Mouse (Mus musculus) heart, adult 2 months (tissue): Measurements from ENCODE around the gene Tmem9b. TPM values are rescaled to one million over a fixed set of nuclear protein-coding genes. Genes with fewer than 3 reads are reported as not detected.

Experiments
- DNase-seq, 2 experiments: peaks; one replicate each; pipeline ENCODE4 v3.0.0; 2021
- H3K27ac ChIP-seq: fragments of 200-600 bp; 2 replicates; pipeline ENCODE4 v1.8.1; 2022
- H3K27me3 ChIP-seq: fragments of 200-500 bp; 2 replicates; pipeline ENCODE4 v1.6.1; 2012; ENCODE audit warnings: mild to moderate bottlenecking, low read length, inconsistent platforms, mixed read lengths; ENCODE audit not compliant: control insufficient read depth, insufficient read depth
- H3K36me3 ChIP-seq: fragments of 200-500 bp; 2 replicates; pipeline ENCODE4 v1.6.1; 2012; ENCODE audit warnings: low read length, inconsistent platforms; ENCODE audit not compliant: control insufficient read depth, insufficient read depth
- H3K4me1 ChIP-seq: fragments of 200-500 bp; 2 replicates; pipeline ENCODE4 v1.6.1; 2011; ENCODE audit warnings: low read length; ENCODE audit not compliant: control insufficient read depth, insufficient read depth
- H3K4me3 ChIP-seq: fragments of 200-600 bp; 2 replicates; pipeline ENCODE4 v1.8.1; 2022
- H3K79me2 ChIP-seq: fragments of 200-500 bp; replicated peaks from 2 replicates; pipeline ENCODE4 v1.6.1; 2012; ENCODE audit warnings: mild to moderate bottlenecking, inconsistent platforms, low read length, moderate library complexity, mixed read lengths; ENCODE audit not compliant: control insufficient read depth, insufficient read depth
- H3K9ac ChIP-seq: fragments of 200-500 bp; 2 replicates; pipeline ENCODE4 v1.6.1; 2012; ENCODE audit warnings: low read depth, mild to moderate bottlenecking, control low read depth, inconsistent platforms, low read length, mixed read lengths
- CTCF ChIP-seq: fragments of 200-600 bp; IDR thresholded peaks from 2 replicates; pipeline ENCODE4 v1.8.1; 2022; ENCODE audit warnings: antibody characterized with exemption, mild to moderate bottlenecking, moderate library complexity
- EP300 ChIP-seq: fragments of 200-500 bp; IDR thresholded peaks from 2 replicates; pipeline ENCODE4 v1.6.1; 2011; ENCODE audit warnings: low read depth, low read length, control low read depth; ENCODE audit not compliant: insufficient read depth
- POLR2A ChIP-seq: fragments of 200-500 bp; IDR thresholded peaks from 2 replicates; pipeline ENCODE4 v1.6.1; 2011; ENCODE audit warnings: mild to moderate bottlenecking, low read depth, low read length, control low read depth; ENCODE audit not compliant: insufficient read depth
- WGBS: fragments of 180-500 bp; shearing (Covaris S2); methylation state at CpG from one replicate; pipeline ENCODE4 v1.1.7; 2018; 5-methylcytosine and 5-hydroxymethylcytosine counted together
- intact Hi-C: fragments of 180-260 bp; cut with DNase I; formaldehyde crosslinking; loops from one replicate; pipeline ENCODE4 v1.15.1; 2025
- polyA plus RNA-seq: library from polyadenylated mRNA; depleted of rRNA; stranded (reverse); fragments of >200 nt; gene quantifications from 2 replicates; pipeline ENCODE4 v1.2.3, GENCODE M21; 2012
- total RNA-seq, 2 experiments: library from RNA; stranded (reverse); gene quantifications; 2 replicates each; pipeline ENCODE4 v1.2.3; 2021

Gene Tmem9b
- total and polyA plus RNA-seq, 3 experiments = 28.1 to 35.4 (median 34.3) TPM

GRCm38 (mm10) chr7:109772251-109772650 lies 19.6 kb upstream of the Tmem9b start:
- Histone ChIP-seq H3K4me3 (no peak overlapping the region), H3K9ac (no peak overlapping the region), H3K36me3 (no peaks in the 10 kb centered on the region), H3K4me1 (no peaks in the 10 kb centered on the region), H3K27ac (no peak overlapping the region), H3K79me2 (no peaks in the 10 kb centered on the region), H3K27me3 (no peaks in the 10 kb centered on the region)
- intact Hi-C loops = no loop called here
- no peak for TF ChIP-seq EP300
- no peak for TF ChIP-seq CTCF
- TF ChIP-seq POLR2A = no peak
- no peak for DNase-seq

- TF ChIP-seq CTCF = no peak
- TF ChIP-seq POLR2A = no peak
- TF ChIP-seq EP300 = no peak
- Histone ChIP-seq H3K4me3 (no peak overlapping the region), H3K9ac (no peak overlapping the region), H3K27me3 (no peaks in the 10 kb centered on the region), H3K36me3 (no peaks in the 10 kb centered on the region), H3K79me2 (no peaks in the 10 kb centered on the region), H3K27ac (no peak overlapping the region), H3K4me1 (no peaks in the 10 kb centered on the region)
- 39% methylated on average over 2 of the region's 2 CpGs for WGBS
- DNase-seq = no peak
- intact Hi-C loops = no loop called here
Observed at GRCm38 (mm10) chr7:109768699-109769383, 16.2 kb upstream of the Tmem9b start.

DNA sequence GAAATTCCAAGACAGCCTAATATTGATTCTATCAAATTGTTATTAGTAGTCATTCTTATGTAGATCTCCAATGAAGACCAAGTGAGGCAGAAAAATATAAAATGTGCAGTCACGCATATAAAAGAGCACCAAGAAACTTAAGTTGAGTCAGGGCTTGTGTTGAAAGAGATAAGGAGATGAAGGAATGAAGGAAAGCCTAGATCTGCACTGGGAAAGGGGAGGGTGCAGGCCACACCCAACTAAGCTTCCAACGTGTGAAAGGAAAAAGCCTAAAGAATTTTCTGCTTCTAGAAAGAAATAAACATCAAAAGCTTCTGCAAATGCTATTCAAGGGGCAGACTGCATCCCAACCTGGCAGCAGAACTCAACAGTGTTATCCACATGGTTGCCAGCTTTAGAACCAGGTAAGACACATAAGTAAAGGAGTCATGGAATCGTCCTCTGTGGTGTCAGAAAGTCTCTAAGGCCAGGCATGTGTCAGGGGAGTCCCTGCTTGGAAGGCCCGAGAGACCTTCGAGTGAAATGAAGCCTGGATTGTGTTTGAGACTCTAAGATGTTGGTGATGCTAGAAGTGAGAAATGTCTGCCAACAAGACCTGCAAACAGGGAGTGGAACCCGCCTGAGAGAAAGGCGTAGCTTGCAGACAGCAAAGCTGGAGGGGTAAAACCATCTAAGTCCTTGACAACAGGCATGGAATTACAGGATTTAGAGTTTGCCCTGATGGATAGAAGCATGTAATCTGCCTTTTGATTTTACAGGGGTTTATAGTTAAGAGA lies 15.1 kb upstream of the Tmem9b start:
- no peak overlapping the region for H3K27ac ChIP-seq
- H3K4me3 ChIP-seq = no peak overlapping the region
- no peaks in the 10 kb centered on the region for H3K36me3 ChIP-seq
- no peak for TF ChIP-seq POLR2A
- no peak for TF ChIP-seq EP300
- TF ChIP-seq CTCF = no peak
- no peaks in the 10 kb centered on the region for H3K4me1 ChIP-seq
- DNase-seq = no peak
- no peaks in the 10 kb centered on the region for H3K79me2 ChIP-seq
- no peak overlapping the region for H3K9ac ChIP-seq
- H3K27me3 ChIP-seq = no peaks in the 10 kb centered on the region
- WGBS = 80% methylated on average over 7 of the region's 7 CpGs
- intact Hi-C loops = no loop called here

DNA sequence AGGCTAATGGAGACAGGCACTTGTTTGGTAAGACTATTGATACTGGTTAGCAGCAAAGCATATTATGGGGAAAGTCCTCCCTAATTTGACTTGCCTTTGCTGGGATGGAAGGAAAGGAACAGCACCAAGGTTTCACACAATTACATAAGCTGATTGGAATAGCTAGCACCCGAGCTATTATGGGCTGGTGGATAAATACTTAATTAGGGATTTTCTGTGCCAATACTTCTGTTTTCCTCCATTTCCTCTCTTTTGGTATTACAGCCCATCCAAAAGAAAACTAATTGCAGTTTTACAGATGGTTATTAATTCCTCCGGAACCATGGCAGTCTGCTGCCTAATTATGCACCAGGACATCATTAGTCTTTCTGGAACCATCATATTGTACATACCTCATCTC lies 11.3 kb upstream of the Tmem9b start:
- Histone ChIP-seq H3K9ac (no peak overlapping the region), H3K4me1 (no peaks in the 10 kb centered on the region), H3K36me3 (no peaks in the 10 kb centered on the region), H3K27ac (no peak overlapping the region), H3K79me2 (no peaks in the 10 kb centered on the region), H3K4me3 (no peak overlapping the region), H3K27me3 (no peaks in the 10 kb centered on the region)
- WGBS = 71% methylated on average over 2 of the region's 2 CpGs
- TF ChIP-seq EP300 (no peak), POLR2A (no peak), CTCF (no peak)
- DNase-seq = no peak
- intact Hi-C loops = no loop called here

DNA sequence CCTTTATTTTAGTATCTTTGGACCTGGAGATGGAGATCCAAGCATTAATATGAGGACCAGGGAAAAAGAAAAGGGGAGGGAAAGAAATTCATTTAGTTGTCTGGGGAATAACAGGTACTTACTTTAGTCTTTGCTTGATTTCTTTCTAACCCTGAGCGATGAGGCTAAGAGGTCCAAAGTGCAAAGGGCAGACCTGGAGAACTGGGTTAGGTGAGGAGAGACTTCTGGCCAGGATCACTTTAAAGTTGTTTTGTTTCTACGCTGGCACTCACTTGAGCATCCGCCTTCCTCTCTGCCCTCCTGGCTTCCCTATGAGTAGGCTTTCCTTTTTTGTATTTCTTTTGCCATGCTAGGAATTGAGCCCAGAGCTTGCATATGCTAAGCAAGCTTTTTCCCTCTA lies 3.6 kb upstream of the Tmem9b start:
- intact Hi-C loops = no loop called here

GRCm38 (mm10) chr7:109754034-109754433 lies 1.4 kb upstream of the Tmem9b start:
- no peak for TF ChIP-seq EP300
- TF ChIP-seq CTCF = no peak
- no peak for TF ChIP-seq POLR2A
- no peak for DNase-seq
- Histone ChIP-seq H3K9ac (no peak overlapping the region), H3K27ac (no peak overlapping the region), H3K4me1 (peaks cover 3% of the 10 kb centered on the region), H3K79me2 (no peaks in the 10 kb centered on the region), H3K36me3 (no peaks in the 10 kb centered on the region), H3K27me3 (no peaks in the 10 kb centered on the region), H3K4me3 (no peak overlapping the region)
- intact Hi-C loops = no loop called here
- 94% methylated on average over 8 of the region's 8 CpGs for WGBS

More for the DNA sequence above, 3.6 kb upstream of the Tmem9b start:
- TF ChIP-seq POLR2A (no peak), EP300 (no peak), CTCF (no peak)
- Histone ChIP-seq H3K4me3 (no peak overlapping the region), H3K79me2 (no peaks in the 10 kb centered on the region), H3K27ac (no peak overlapping the region), H3K36me3 (no peaks in the 10 kb centered on the region), H3K4me1 (peaks cover 1% of the 10 kb centered on the region; the same call in 1 of the 2 replicates), H3K27me3 (no peaks in the 10 kb centered on the region), H3K9ac (no peak overlapping the region)
- 95% methylated on average over 3 of the region's 3 CpGs for WGBS
- no peak for DNase-seq
